Mouse (Mus musculus) E14TG2a.4 (cell line): ENCODE data around the gene Ankrd28.

ENCODE experiments used
- CTCF ChIP-seq: conservative IDR thresholded peaks from 2 replicates; pipeline ENCODE4 v1.5.1; 2014; ENCODE audit warnings: low read length
- NANOG ChIP-seq: IDR thresholded peaks from 2 replicates; pipeline ENCODE4 v1.6.1; 2014; ENCODE audit warnings: borderline replicate concordance, low read length, mixed read lengths
- POU5F1 ChIP-seq: IDR thresholded peaks from 2 replicates; pipeline ENCODE4 v1.6.1; 2014; ENCODE audit warnings: low read length, borderline replicate concordance

DNA sequence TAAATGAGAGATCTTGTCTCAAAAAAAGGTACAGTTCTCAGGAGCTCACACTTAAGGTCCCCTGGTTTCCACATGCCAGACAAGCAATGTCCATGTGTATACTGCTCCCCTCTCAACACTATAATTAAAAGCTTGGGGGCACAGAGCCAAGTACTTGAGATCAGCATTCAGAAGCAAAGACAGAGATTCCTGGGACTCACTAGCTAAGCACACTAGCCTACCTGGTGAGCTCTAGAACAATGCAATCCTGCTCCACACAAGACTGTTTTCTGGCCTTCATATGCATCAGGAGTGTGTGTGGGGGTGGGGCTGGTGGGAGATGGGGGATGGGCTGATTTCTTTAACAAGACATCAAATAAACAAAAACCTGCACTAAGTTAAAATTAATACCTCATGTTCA, 58.2 kb downstream of the Ankrd28 start:
- TF ChIP-seq CTCF (no peak), NANOG (no peak), POU5F1 (no peak)
